In genomic region chr4:118427768-118428451, GRCm38 (mm10) we compare ENCODE assay signal across 7 mouse cellular contexts. TPM values are rescaled to one million over a fixed set of nuclear protein-coding genes. Genes with fewer than 3 reads are reported as not detected.
DNase-seq lines count a peak whose midpoint lies in the region; ATAC-seq lines count a peak whose summit lies in the region.

Gene Elovl1, plus strand, starts transcription at chr4:118428093.

- H3K4me2 ChIP-seq in embryonic facial prominence, embryonic 11.5 days (ENCODE audit: low read depth, low read length): peak within 1 kb of the TSS; percentile 86
- peak within 1 kb of the TSS; percentile 54 for H3K4me2 ChIP-seq in limb, embryonic 11.5 days (ENCODE audit: low read depth, severe bottlenecking)
- peak within 1 kb of the TSS; percentile 62 for H3K4me2 ChIP-seq in midbrain, embryonic 13.5 days (replicated peaks)

- under 1% methylated on average over 29 of the region's 31 CpGs for WGBS in embryonic facial prominence, embryonic 11.5 days
- 0% methylated on average over 25 of the region's 31 CpGs for WGBS in limb, embryonic 11.5 days
- WGBS in midbrain, embryonic 13.5 days: under 1% methylated on average over 22 of the region's 31 CpGs

- DNase-seq in adrenal gland, postnatal 14 days: peak; percentile 96
- DNase-seq in embryonic facial prominence, embryonic 11.5 days (ENCODE audit: low spot score): peak; percentile 86
- peak; percentile 100 for DNase-seq in heart, adult 11 months
- peak; percentile 91 for DNase-seq in kidney, adult 18-20 months
- DNase-seq in limb, embryonic 11.5 days (ENCODE audit: low spot score): peak; percentile 89
- peak; percentile 82 for DNase-seq in spleen, adult 12 weeks (ENCODE audit: low spot score)

- no peaks in the 10 kb centered on the region for H3K9me3 ChIP-seq in embryonic facial prominence, embryonic 11.5 days (replicated peaks; ENCODE audit: control insufficient read depth, low read length)
- no peaks in the 10 kb centered on the region for H3K9me3 ChIP-seq in limb, embryonic 11.5 days (ENCODE audit: control insufficient read depth, low read length)
- H3K9me3 ChIP-seq in midbrain, embryonic 13.5 days: no peaks in the 10 kb centered on the region

- 0 out of 2 replicates have a peak within 1 kb of the TSS, but pooled peaks have one; percentile 62 for H3K27ac ChIP-seq in embryonic facial prominence, embryonic 11.5 days (replicated peaks; ENCODE audit: low read depth, low read length)
- H3K27ac ChIP-seq in limb, embryonic 11.5 days (replicated peaks; ENCODE audit: low read depth, low read length): peak within 1 kb of the TSS; percentile 2; the same call in 1 of the 2 replicates
- peak within 1 kb of the TSS; percentile 70 for H3K27ac ChIP-seq in midbrain, embryonic 13.5 days

- peak within 1 kb of the TSS; percentile 77 for H3K9ac ChIP-seq in embryonic facial prominence, embryonic 11.5 days (replicated peaks; ENCODE audit: low read length)
- H3K9ac ChIP-seq in limb, embryonic 11.5 days (ENCODE audit: low read length): peak within 1 kb of the TSS; percentile 62
- peak within 1 kb of the TSS; percentile 78 for H3K9ac ChIP-seq in midbrain, embryonic 13.5 days (replicated peaks)

- peak; percentile 96 for ATAC-seq in embryonic facial prominence, embryonic 11.5 days (replicated peaks; ENCODE audit: insufficient number of reproducible peaks, low FRiP score, low TSS enrichment, low read depth)
- ATAC-seq in limb, embryonic 11.5 days (ENCODE audit: insufficient number of reproducible peaks, low FRiP score, low TSS enrichment, low read depth): peak; percentile 94
- peak; percentile 95 for ATAC-seq in midbrain, embryonic 13.5 days

- peak within 1 kb of the TSS; percentile 66 for H3K4me3 ChIP-seq in embryonic facial prominence, embryonic 11.5 days (ENCODE audit: low read depth, low read length)
- peak within 1 kb of the TSS; percentile 44 for H3K4me3 ChIP-seq in limb, embryonic 11.5 days (ENCODE audit: low read depth, low read length)
- peak within 1 kb of the TSS; percentile 57 for H3K4me3 ChIP-seq in midbrain, embryonic 13.5 days (replicated peaks)

- H3K27me3 ChIP-seq in embryonic facial prominence, embryonic 11.5 days (ENCODE audit: control insufficient read depth, insufficient read depth, low read length): no peaks in the 10 kb centered on the region
- H3K27me3 ChIP-seq in limb, embryonic 11.5 days (ENCODE audit: control insufficient read depth, insufficient read depth, low read length): no peaks in the 10 kb centered on the region
- H3K27me3 ChIP-seq in midbrain, embryonic 13.5 days: no peaks in the 10 kb centered on the region

- H3K4me1 ChIP-seq in embryonic facial prominence, embryonic 11.5 days (ENCODE audit: control insufficient read depth, insufficient read depth, low read length): no peaks in the 10 kb centered on the region
- peaks cover 15% of the 10 kb centered on the region for H3K4me1 ChIP-seq in limb, embryonic 11.5 days (ENCODE audit: control insufficient read depth, insufficient read depth, low read length)
- H3K4me1 ChIP-seq in midbrain, embryonic 13.5 days (replicated peaks): peaks cover 30% of the 10 kb centered on the region

- peaks cover 6% of the 10 kb centered on the region; the same call in 1 of the 2 replicates for H3K36me3 ChIP-seq in embryonic facial prominence, embryonic 11.5 days (replicated peaks; ENCODE audit: control insufficient read depth, insufficient read depth, low read depth, low read length)
- peaks cover 13% of the 10 kb centered on the region for H3K36me3 ChIP-seq in limb, embryonic 11.5 days (ENCODE audit: control insufficient read depth, insufficient read depth, low read length)
- H3K36me3 ChIP-seq in midbrain, embryonic 13.5 days: peaks cover 36% of the 10 kb centered on the region

RNA-seq across cellular contexts. Expression of gene Elovl1, which starts in this region (rescaled TPM):
- total RNA-seq in adrenal gland, postnatal 14 days (2021): 66.4 and 75.4 TPM in 2 replicates
- 38.6 and 43.5 TPM in 2 replicates for polyA plus RNA-seq in embryonic facial prominence, embryonic 11.5 days (2014; fragmentation: Nextera tagmentation; extraction: Ambion mirVana)
- polyA plus RNA-seq in limb, embryonic 11.5 days (2014; fragmentation: Nextera tagmentation; extraction: Ambion mirVana): 42.7 and 48.8 TPM in 2 replicates
- 25.8 and 25.9 TPM in 2 replicates for polyA plus RNA-seq in midbrain, embryonic 13.5 days (2015; fragmentation: Nextera tagmentation; extraction: Ambion mirVana)

Comparison
In these comparisons a context has a peak if more than half of its experiments do, and no peak if none do; other contexts are left out.
1. Peak in every context shown above with its lines: DNase-seq, ATAC-seq, H3K4me3 ChIP-seq and H3K27ac ChIP-seq.
2. H3K27ac ChIP-seq: peak in every context shown above with its lines; median percentile 70 in midbrain, embryonic 13.5 days; 62 in embryonic facial prominence, embryonic 11.5 days; 2 in limb, embryonic 11.5 days.